Comparison of ENCODE assay signal across 8 mouse cellular contexts in the genomic region with DNA sequence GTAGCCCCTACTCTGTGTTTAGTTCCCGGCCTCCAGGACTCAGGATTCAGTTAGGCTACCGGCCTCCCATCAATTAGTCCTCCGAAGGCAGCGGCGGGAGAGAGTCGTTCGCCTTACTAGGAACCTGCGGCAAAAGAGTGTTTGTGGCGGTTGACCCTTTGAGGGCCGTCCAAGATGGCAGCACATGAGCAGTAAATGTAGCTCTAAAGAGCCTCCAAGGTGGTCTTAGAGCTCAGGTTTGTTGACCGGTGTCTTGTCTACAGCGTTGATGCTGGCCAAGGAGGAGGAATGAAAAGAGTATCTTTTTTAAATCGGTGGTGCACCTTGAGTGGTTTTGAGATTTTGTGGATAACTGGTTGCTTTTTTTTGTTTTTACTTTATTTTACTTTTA. TPM values are rescaled to one million over a fixed set of nuclear protein-coding genes. Genes with fewer than 3 reads are reported as not detected.
A peak's percentile ranks its signal among the peaks of the same experiment; 100 is the strongest.
DNase-seq lines count a peak whose midpoint lies in the region; ATAC-seq and TF ChIP-seq lines count a peak whose summit lies in the region.

No protein-coding gene starts in this region.

- H3K4me1 ChIP-seq in cerebellum, adult 2 months (ENCODE audit: control insufficient read depth, insufficient read depth, low read length) = no peaks in the 10 kb centered on the region
- peaks cover 4% of the 10 kb centered on the region for H3K4me1 ChIP-seq in thymus, adult 2 months (replicated peaks; ENCODE audit: control insufficient read depth, insufficient read depth, low read length)
- peaks cover 0 to 7% of the 10 kb centered on the region in 2 experiments; a peak in 1 of 4 replicates for H3K4me1 ChIP-seq in liver, embryonic 14.5 days (replicated peaks; ENCODE audit: control insufficient read depth in 2 of 2, insufficient read depth in 2 of 2, low read length in 1 of 2)
- no peaks in the 10 kb centered on the region for H3K4me1 ChIP-seq in stomach, postnatal 0 days (replicated peaks; ENCODE audit: control insufficient read depth, insufficient read depth)

- H3K9me3 ChIP-seq in liver, embryonic 14.5 days (ENCODE audit: control insufficient read depth, low read length) = no peaks in the 10 kb centered on the region
- H3K9me3 ChIP-seq in stomach, postnatal 0 days (ENCODE audit: control insufficient read depth, low read length) = no peaks in the 10 kb centered on the region

- peak overlapping the region; percentile 33; the same call in 1 of the 2 replicates for H3K9ac ChIP-seq in liver, embryonic 14.5 days (replicated peaks)
- H3K9ac ChIP-seq in stomach, postnatal 0 days (ENCODE audit: low read length) = peak overlapping the region; percentile 74

- no peak for TF ChIP-seq CTCF in cerebellum, adult 2 months (IDR thresholded peaks at IDR 0.05; ENCODE audit: borderline replicate concordance, insufficient read depth, low read depth, low read length)
- no peak for TF ChIP-seq CTCF in thymus, adult 2 months (IDR thresholded peaks at IDR 0.05; ENCODE audit: borderline replicate concordance, control insufficient read depth, extremely low read depth, insufficient read depth, low read length, poor library complexity)
- TF ChIP-seq CTCF in liver, embryonic 14.5 days (IDR thresholded peaks at IDR 0.05; ENCODE audit: low read depth) = no peak
- no peak for TF ChIP-seq CTCF in stomach, postnatal 0 days (IDR thresholded peaks at IDR 0.05; ENCODE audit: low read depth)

- TF ChIP-seq EP300 in liver, embryonic 14.5 days (IDR thresholded peaks at IDR 0.05; ENCODE audit: low read depth) = no peak
- TF ChIP-seq EP300 in stomach, postnatal 0 days (optimal IDR thresholded peaks at IDR 0.05) = no peak

- WGBS in cerebellum, adult 2 months = 12% methylated on average over 13 of the region's 13 CpGs
- WGBS in thymus, adult 2 months = 25% methylated on average over 13 of the region's 13 CpGs
- WGBS in liver, embryonic 14.5 days (ENCODE audit: insufficient replicate concordance) = 19% methylated on average over 13 of the region's 13 CpGs
- WGBS in stomach, postnatal 0 days = 18% methylated on average over 13 of the region's 13 CpGs

- H3K27me3 ChIP-seq in cerebellum, adult 2 months (ENCODE audit: control insufficient read depth, insufficient read depth, low read length) = no peaks in the 10 kb centered on the region
- H3K27me3 ChIP-seq in thymus, adult 2 months (ENCODE audit: control insufficient read depth, insufficient read depth, low read length) = no peaks in the 10 kb centered on the region
- H3K27me3 ChIP-seq in liver, embryonic 14.5 days (ENCODE audit: control insufficient read depth, insufficient read depth, low read length) = no peaks in the 10 kb centered on the region
- H3K27me3 ChIP-seq in stomach, postnatal 0 days (ENCODE audit: control insufficient read depth, insufficient read depth, low read length) = no peaks in the 10 kb centered on the region

- peak overlapping the region; percentile 60 for H3K4me3 ChIP-seq in cerebellum, adult 2 months (replicated peaks; ENCODE audit: insufficient read depth, low read depth, low read length)
- H3K4me3 ChIP-seq in thymus, adult 2 months (ENCODE audit: control insufficient read depth, insufficient read depth, low read length) = peak overlapping the region; percentile 91
- peak overlapping the region; percentile 63 to 70 for H3K4me3 ChIP-seq in liver, embryonic 14.5 days (ENCODE audit: insufficient read depth in 1 of 2, low read depth in 2 of 2, low read length in 2 of 2)
- peak overlapping the region; percentile 66 for H3K4me3 ChIP-seq in stomach, postnatal 0 days (ENCODE audit: low read depth, low read length)

- H3K36me3 ChIP-seq in thymus, adult 2 months (ENCODE audit: control insufficient read depth, insufficient read depth, low read length) = no peaks in the 10 kb centered on the region
- no peaks in the 10 kb centered on the region for H3K36me3 ChIP-seq in liver, embryonic 14.5 days (replicated peaks; ENCODE audit: control insufficient read depth, insufficient read depth, low read depth)
- no peaks in the 10 kb centered on the region for H3K36me3 ChIP-seq in stomach, postnatal 0 days (ENCODE audit: control insufficient read depth, insufficient read depth, low read length)

- peak overlapping the region; percentile 73 for H3K4me2 ChIP-seq in liver, embryonic 14.5 days (ENCODE audit: low read depth)
- peak overlapping the region; percentile 63 for H3K4me2 ChIP-seq in stomach, postnatal 0 days (replicated peaks; ENCODE audit: low read depth)

- peak overlapping the region; percentile 45; the same call in 1 of the 2 replicates for H3K27ac ChIP-seq in cerebellum, adult 2 months (ENCODE audit: insufficient read depth, low read length)
- no peak overlapping the region for H3K27ac ChIP-seq in thymus, adult 2 months (ENCODE audit: control insufficient read depth, insufficient read depth, low read length)
- no peak overlapping the region for H3K27ac ChIP-seq in liver, embryonic 14.5 days
- peak overlapping the region; percentile 85 for H3K27ac ChIP-seq in stomach, postnatal 0 days (replicated peaks)

- no peak for DNase-seq in cerebellum, adult 2 months
- DNase-seq in cerebellum, adult 9-10 months = no peak
- no peak for DNase-seq in thymus, adult 2 months
- DNase-seq in thymus, postnatal 0 days (ENCODE audit: low spot score) = no peak
- DNase-seq in liver, embryonic 14.5 days (ENCODE audit: low read depth in 3 of 3, low spot score in 3 of 3) = no peak
- DNase-seq in stomach, postnatal 0 days (ENCODE audit: low spot score) = no peak
- no peak for DNase-seq in spleen, postnatal 14 days (ENCODE audit: low spot score in 2 of 2)
- DNase-seq in right cerebral cortex, postnatal 10 days (ENCODE audit: low spot score in 2 of 2) = no peak

- no peak for TF ChIP-seq POLR2A in cerebellum, adult 2 months (IDR thresholded peaks at IDR 0.05; ENCODE audit: borderline replicate concordance, insufficient read depth, low read length)
- peak; percentile 6; the same call in 1 of the 2 replicates for TF ChIP-seq POLR2A in thymus, adult 2 months (IDR thresholded peaks at IDR 0.05; ENCODE audit: control insufficient read depth, extremely low read depth, insufficient read depth, low read length, poor library complexity)

- peak; percentile 32 for ATAC-seq in liver, embryonic 14.5 days (ENCODE audit: insufficient read depth)
- no peak; the same call in 1 of the 2 replicates for ATAC-seq in stomach, postnatal 0 days (ENCODE audit: low FRiP score, low TSS enrichment)

RNA-seq across cellular contexts. Expression of gene Fam228b, which starts 0.3 kb away (rescaled TPM):
- polyA plus RNA-seq in cerebellum, adult 2 months (2012; rRNA removed) = 6.9 and 11.4 TPM in 2 replicates
- 0.71 and 0.99 TPM in 2 replicates for polyA plus RNA-seq in thymus, adult 2 months (2012; rRNA removed)
- 2.4 and 3.6 TPM in 2 replicates for polyA plus RNA-seq in thymus, postnatal 0 days (2015; fragmentation: Nextera tagmentation; extraction: Ambion mirVana)
- polyA plus RNA-seq in liver, embryonic 14.5 days (2012; rRNA removed) = 0.37 and 0.73 TPM in 2 replicates
- polyA plus RNA-seq in liver, embryonic 14.5 days (2014; fragmentation: Nextera tagmentation; extraction: Ambion mirVana) = 0.33 and 1.0 TPM in 2 replicates
- polyA plus RNA-seq in stomach, postnatal 0 days (2015; fragmentation: Nextera tagmentation; extraction: Ambion mirVana) = 0.68 and 1.0 TPM in 2 replicates

RNA-seq across cellular contexts. Expression of gene Pfn4, which starts 0.5 kb away (rescaled TPM):
- 8.9 and 11.0 TPM in 2 replicates for polyA plus RNA-seq in cerebellum, adult 2 months (2012; rRNA removed)
- 0.32 and 0.80 TPM in 2 replicates for polyA plus RNA-seq in thymus, adult 2 months (2012; rRNA removed)
- polyA plus RNA-seq in thymus, postnatal 0 days (2015; fragmentation: Nextera tagmentation; extraction: Ambion mirVana) = 2.0 and 2.2 TPM in 2 replicates
- 0.21 and 0.39 TPM in 2 replicates for polyA plus RNA-seq in liver, embryonic 14.5 days (2012; rRNA removed)
- polyA plus RNA-seq in liver, embryonic 14.5 days (2014; fragmentation: Nextera tagmentation; extraction: Ambion mirVana) = 0.56 and 1.1 TPM in 2 replicates
- polyA plus RNA-seq in stomach, postnatal 0 days (2015; fragmentation: Nextera tagmentation; extraction: Ambion mirVana) = 0.96 and 1.4 TPM in 2 replicates

RNA-seq across cellular contexts. Expression of gene Fam228a, which starts 31.1 kb away (rescaled TPM):
- 2.1 and 2.2 TPM in 2 replicates for polyA plus RNA-seq in cerebellum, adult 2 months (2012; rRNA removed)
- polyA plus RNA-seq in thymus, adult 2 months (2012; rRNA removed) = 0.18 and 0.32 TPM in 2 replicates
- polyA plus RNA-seq in thymus, postnatal 0 days (2015; fragmentation: Nextera tagmentation; extraction: Ambion mirVana) = 0.12 and 0.20 TPM in 2 replicates
- 0.09 TPM in 2 replicates for polyA plus RNA-seq in liver, embryonic 14.5 days (2012; rRNA removed)
- polyA plus RNA-seq in liver, embryonic 14.5 days (2014; fragmentation: Nextera tagmentation; extraction: Ambion mirVana) = 0.05 TPM in 1 of 2 replicates, not detected in the other
- 0.05 and 0.19 TPM in 2 replicates for polyA plus RNA-seq in stomach, postnatal 0 days (2015; fragmentation: Nextera tagmentation; extraction: Ambion mirVana)

RNA-seq across cellular contexts. Expression of gene Sf3b6, which starts 48.0 kb away (rescaled TPM):
- 132 and 137 TPM in 2 replicates for polyA plus RNA-seq in cerebellum, adult 2 months (2012; rRNA removed)
- 134 and 153 TPM in 2 replicates for polyA plus RNA-seq in thymus, adult 2 months (2012; rRNA removed)
- polyA plus RNA-seq in thymus, postnatal 0 days (2015; fragmentation: Nextera tagmentation; extraction: Ambion mirVana) = 572 and 588 TPM in 2 replicates
- 34.7 and 72.6 TPM in 2 replicates for polyA plus RNA-seq in liver, embryonic 14.5 days (2012; rRNA removed)
- polyA plus RNA-seq in liver, embryonic 14.5 days (2014; fragmentation: Nextera tagmentation; extraction: Ambion mirVana) = 179 and 187 TPM in 2 replicates
- 288 and 301 TPM in 2 replicates for polyA plus RNA-seq in stomach, postnatal 0 days (2015; fragmentation: Nextera tagmentation; extraction: Ambion mirVana)

Comparison
In these comparisons a context has a peak if more than half of its experiments do, and no peak if none do; other contexts are left out.
1. H3K27ac ChIP-seq: peak in cerebellum, adult 2 months (single experiment) and stomach, postnatal 0 days (single experiment); none in thymus, adult 2 months (single experiment) and liver, embryonic 14.5 days (single experiment).
2. Peak in every context shown above with its lines, with median percentiles within 50 percentile points of each other: H3K4me3 ChIP-seq.